Comparison of ENCODE assay signal across 13 mouse cellular contexts in genomic region chr15:42329742-42330141, GRCm38 (mm10).
DNase-seq lines count a peak whose midpoint lies in the region; ATAC-seq lines count a peak whose summit lies in the region.
"Had no signal": no experiment of that assay in that cellular context is flagged by ENCODE, and none has a peak within 500 bp of the region (broad histone marks: within the 10 kb centered on the region; RNA-seq: fewer than 3 reads in every experiment).

No protein-coding gene starts in this region.

- no peak overlapping the region for H3K27ac ChIP-seq in embryonic facial prominence, embryonic 11.5 days (replicated peaks; ENCODE audit: low read depth, low read length)
- no peak overlapping the region for H3K27ac ChIP-seq in embryonic facial prominence, embryonic 10.5 days (replicated peaks)
- H3K27ac ChIP-seq: left cerebral cortex, adult 2 months; liver, embryonic 15.5 days; stomach, embryonic 15.5 days had no signal

- no peaks in the 10 kb centered on the region for H3K36me3 ChIP-seq in embryonic facial prominence, embryonic 11.5 days (replicated peaks; ENCODE audit: control insufficient read depth, insufficient read depth, low read depth, low read length)
- no peaks in the 10 kb centered on the region for H3K36me3 ChIP-seq in embryonic facial prominence, embryonic 10.5 days (replicated peaks)
- H3K36me3 ChIP-seq: liver, embryonic 15.5 days; stomach, embryonic 15.5 days had no signal

- H3K27me3 ChIP-seq in embryonic facial prominence, embryonic 11.5 days (ENCODE audit: control insufficient read depth, insufficient read depth, low read length): no peaks in the 10 kb centered on the region
- H3K27me3 ChIP-seq in embryonic facial prominence, embryonic 10.5 days (replicated peaks; ENCODE audit: low read depth, poor library complexity, severe bottlenecking): no peaks in the 10 kb centered on the region
- H3K27me3 ChIP-seq: liver, embryonic 15.5 days; stomach, embryonic 15.5 days had no signal

- no peak overlapping the region for H3K9ac ChIP-seq in embryonic facial prominence, embryonic 11.5 days (replicated peaks; ENCODE audit: low read length)
- H3K9ac ChIP-seq: liver, embryonic 15.5 days; stomach, embryonic 15.5 days had no signal

- DNase-seq in embryonic facial prominence, embryonic 11.5 days (ENCODE audit: low spot score): peak; percentile 4
- DNase-seq in embryonic facial prominence, embryonic 10.5 days (ENCODE audit: low spot score): no peak
- DNase-seq in kidney, postnatal 4 days: peak; percentile 2 to 6
- DNase-seq in kidney, postnatal 25 days: no peak
- peak; percentile 85 for DNase-seq in Muller cell, postnatal 12 days (ENCODE audit: inconsistent ontology term)
- DNase-seq in gonadal fat pad, adult 2 months (ENCODE audit: low read depth): peak; percentile 41
- no peak for DNase-seq in cerebellum, adult 11-12 months
- DNase-seq: gastrocnemius, postnatal 10 days; thymus, postnatal 4 days had no signal

- H3K4me3 ChIP-seq in embryonic facial prominence, embryonic 11.5 days (ENCODE audit: low read depth, low read length): no peak overlapping the region
- no peak overlapping the region for H3K4me3 ChIP-seq in embryonic facial prominence, embryonic 10.5 days
- H3K4me3 ChIP-seq: left cerebral cortex, adult 2 months; liver, embryonic 15.5 days; stomach, embryonic 15.5 days had no signal

- H3K4me2 ChIP-seq in embryonic facial prominence, embryonic 11.5 days (ENCODE audit: low read depth, low read length): no peak overlapping the region
- H3K4me2 ChIP-seq: liver, embryonic 15.5 days; stomach, embryonic 15.5 days had no signal

- no peaks in the 10 kb centered on the region for H3K9me3 ChIP-seq in embryonic facial prominence, embryonic 11.5 days (replicated peaks; ENCODE audit: control insufficient read depth, low read length)
- no peaks in the 10 kb centered on the region for H3K9me3 ChIP-seq in embryonic facial prominence, embryonic 10.5 days
- H3K9me3 ChIP-seq: liver, embryonic 15.5 days; stomach, embryonic 15.5 days had no signal

- no peak for ATAC-seq in embryonic facial prominence, embryonic 11.5 days (replicated peaks; ENCODE audit: insufficient number of reproducible peaks, low FRiP score, low TSS enrichment, low read depth)
- no peak for ATAC-seq in megakaryocyte, adult 5-6 weeks (ENCODE audit: poor library complexity, severe bottlenecking)

- 77% methylated on average over 4 of the region's 4 CpGs for WGBS in embryonic facial prominence, embryonic 11.5 days
- 75% methylated on average over 4 of the region's 4 CpGs for WGBS in embryonic facial prominence, embryonic 10.5 days

- H3K4me1 ChIP-seq in embryonic facial prominence, embryonic 11.5 days (ENCODE audit: control insufficient read depth, insufficient read depth, low read length): no peaks in the 10 kb centered on the region
- H3K4me1 ChIP-seq in embryonic facial prominence, embryonic 10.5 days: no peaks in the 10 kb centered on the region
- H3K4me1 ChIP-seq: liver, embryonic 15.5 days; stomach, embryonic 15.5 days had no signal

Comparison
In these comparisons a context has a peak if more than half of its experiments do, and no peak if none do; other contexts are left out.
1. DNase-seq: peak in embryonic facial prominence, embryonic 11.5 days (single experiment), kidney, postnatal 4 days (2 of 2), Muller cell, postnatal 12 days (single experiment) and gonadal fat pad, adult 2 months (single experiment); none in embryonic facial prominence, embryonic 10.5 days (single experiment), kidney, postnatal 25 days (0 of 2) and cerebellum, adult 11-12 months (single experiment).